Mouse (Mus musculus): ENCODE measurements around the gene Haus6.
"Not testable (repeated sequence)": the region's sequence is repeated elsewhere in the genome, so short reads cannot be mapped to it uniquely, and the experiment has no call there.

Haus6 gene

DNA sequence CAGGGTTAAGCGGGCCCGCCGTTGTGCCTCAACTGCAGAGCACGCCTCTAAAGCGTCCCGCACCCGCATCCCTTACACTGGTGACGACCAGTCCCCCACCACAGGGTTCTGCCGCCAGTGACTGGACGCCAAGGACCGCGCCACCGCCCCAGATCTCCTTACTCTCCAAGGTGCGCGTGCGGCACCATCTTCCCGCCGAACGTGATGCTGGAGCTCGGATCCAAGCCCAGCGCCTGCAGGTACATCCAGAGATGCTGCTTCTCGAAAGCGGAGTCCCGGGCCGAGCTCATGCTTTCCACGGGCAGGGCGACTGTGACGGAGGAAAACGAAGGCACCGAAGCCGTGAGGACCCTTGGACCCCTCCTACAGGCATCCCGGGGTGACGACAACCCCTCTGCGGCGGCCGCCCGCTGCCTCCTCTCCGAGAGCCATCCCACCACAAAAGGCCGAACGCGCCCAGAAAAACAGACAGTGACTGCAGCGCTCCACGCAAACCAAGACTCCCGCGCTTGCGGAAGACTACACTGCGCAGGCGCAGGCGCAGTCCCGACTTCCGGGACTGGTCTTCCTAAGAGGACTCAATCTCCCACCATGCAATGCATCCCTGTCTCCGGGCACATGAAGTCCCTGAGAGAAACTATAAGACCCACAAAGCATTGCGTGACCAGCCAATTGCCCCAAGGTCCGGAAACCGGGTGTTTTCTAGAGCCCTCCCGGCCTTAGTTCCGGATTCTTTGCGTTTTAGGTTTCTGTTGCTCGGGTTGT lies at the start of gene Haus6:
TSS of gene Haus6 (minus strand) at position 532 of the 765 bp plus-strand sequence.
- DNase-seq: peak; percentile 91 to 95

GRCm38 (mm10) chr4:86657176-86657575 lies 45.3 kb upstream of the Haus6 start:
- DNase-seq: no peak

- DNase-seq: not testable (repeated sequence)
Measured at GRCm38 (mm10) chr4:86656410-86656809, 44.6 kb upstream of the Haus6 start.

DNA sequence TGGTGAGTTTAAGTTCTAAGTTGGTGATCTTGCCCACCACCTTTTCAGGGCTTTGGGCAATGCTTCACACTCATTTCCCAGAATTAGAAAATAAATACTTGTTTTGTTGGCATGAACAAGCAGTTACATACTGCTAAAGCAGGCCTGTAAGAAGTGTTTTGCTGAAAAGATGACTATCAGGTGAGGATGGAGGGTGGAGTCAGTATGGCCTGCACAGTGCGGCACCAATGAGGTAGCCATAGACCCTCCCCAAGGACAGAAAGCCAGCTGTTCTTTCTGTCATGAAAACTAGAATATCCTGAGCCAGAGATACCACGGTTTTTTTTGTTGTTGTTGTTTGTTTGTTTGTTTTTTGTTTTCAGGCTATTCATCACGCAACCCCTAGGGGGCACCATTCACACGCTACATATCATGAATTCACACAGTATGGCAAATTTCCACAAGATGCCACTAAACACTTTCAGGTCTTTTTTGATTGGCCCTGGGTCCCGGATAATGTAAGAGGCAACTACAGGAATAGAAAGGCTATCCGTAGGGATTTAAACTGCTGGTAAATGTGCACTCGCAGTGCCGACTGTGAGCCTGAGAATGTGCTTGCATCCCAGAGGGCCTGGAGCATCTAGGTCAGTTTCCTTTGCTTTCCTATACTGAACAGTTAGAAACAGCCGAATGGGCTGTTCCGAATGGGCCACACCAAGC lies 40.0 kb upstream of the Haus6 start:
- DNase-seq: no peak

GRCm38 (mm10) chr4:86648394-86648793 lies 36.5 kb upstream of the Haus6 start:
- not testable (repeated sequence) for DNase-seq

- DNase-seq: not testable (repeated sequence)
Measured at GRCm38 (mm10) chr4:86637561-86637960, 25.7 kb upstream of the Haus6 start.

- DNase-seq: not testable (repeated sequence)
Measured at GRCm38 (mm10) chr4:86634873-86635272, 23.0 kb upstream of the Haus6 start.

GRCm38 (mm10) chr4:86634312-86634711 lies 22.5 kb upstream of the Haus6 start:
- DNase-seq: not testable (repeated sequence)

GRCm38 (mm10) chr4:86632556-86632955 lies 20.7 kb upstream of the Haus6 start:
- DNase-seq: not testable (repeated sequence)

- no peak for DNase-seq
Measured at GRCm38 (mm10) chr4:86631831-86632230, 20.0 kb upstream of the Haus6 start.

DNA sequence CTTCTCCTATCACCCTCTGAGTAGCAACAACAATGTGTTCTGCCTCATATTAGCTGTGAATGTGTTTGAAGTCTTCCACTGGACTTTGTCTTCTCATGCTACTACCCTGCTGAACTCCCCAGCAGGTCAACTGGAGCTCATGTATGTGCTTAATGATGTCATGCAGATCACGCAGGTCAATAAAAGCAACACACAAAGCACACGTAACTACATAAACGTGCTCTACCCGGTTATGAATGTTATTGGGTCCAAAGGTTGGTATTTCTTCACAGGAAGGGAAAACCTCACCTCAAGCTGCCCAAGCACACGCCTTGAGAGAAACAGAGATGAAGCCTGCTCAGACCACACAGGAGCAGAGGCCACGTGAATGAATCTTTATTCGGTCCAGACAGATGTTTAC lies 14.6 kb upstream of the Haus6 start:
- DNase-seq: not testable (repeated sequence)

GRCm38 (mm10) chr4:86625463-86625862 lies 13.6 kb upstream of the Haus6 start:
- no peak for DNase-seq

DNA sequence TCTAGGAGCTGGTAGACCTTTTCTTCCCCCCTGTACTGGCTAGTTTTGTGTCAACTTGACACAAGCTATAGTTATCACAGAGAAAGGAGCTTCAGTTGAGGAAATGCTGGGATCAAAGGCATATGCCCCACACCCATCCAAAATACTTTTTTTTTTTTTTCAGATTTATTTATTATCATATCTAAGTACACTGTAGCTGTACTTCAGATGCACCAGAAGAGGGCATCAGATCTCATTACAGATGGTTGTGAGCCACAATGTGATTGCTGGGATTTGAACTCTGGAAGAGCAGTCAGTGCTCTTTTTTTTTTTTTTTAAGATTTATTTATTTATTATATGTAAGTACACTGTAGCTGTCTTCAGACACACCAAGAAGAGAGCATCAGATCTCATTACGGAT lies 10.7 kb upstream of the Haus6 start:
- not testable (repeated sequence) for DNase-seq

- DNase-seq: no peak
Measured at GRCm38 (mm10) chr4:86622116-86622515, 10.3 kb upstream of the Haus6 start.

DNA sequence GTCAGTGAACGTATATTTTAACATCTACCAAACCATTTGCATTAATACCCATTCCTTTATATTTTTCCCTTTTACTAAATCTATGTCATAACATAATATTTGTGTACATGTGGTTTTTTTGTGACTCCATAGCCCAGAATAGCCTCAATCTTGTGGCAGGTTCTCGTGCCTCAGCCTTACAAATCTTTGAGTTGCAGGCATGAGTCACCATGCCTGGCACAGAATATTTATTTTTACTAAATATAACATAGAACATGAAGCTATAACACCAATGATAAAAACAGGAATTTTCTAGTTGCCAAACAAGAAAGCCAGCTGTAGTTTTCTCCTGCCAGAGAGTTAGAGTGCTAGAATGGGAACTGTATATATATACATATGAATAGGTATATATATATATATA lies 8.7 kb upstream of the Haus6 start:
- no peak for DNase-seq

GRCm38 (mm10) chr4:86612289-86612620 lies 400 bp upstream of the Haus6 start:
- no peak for DNase-seq

DNA sequence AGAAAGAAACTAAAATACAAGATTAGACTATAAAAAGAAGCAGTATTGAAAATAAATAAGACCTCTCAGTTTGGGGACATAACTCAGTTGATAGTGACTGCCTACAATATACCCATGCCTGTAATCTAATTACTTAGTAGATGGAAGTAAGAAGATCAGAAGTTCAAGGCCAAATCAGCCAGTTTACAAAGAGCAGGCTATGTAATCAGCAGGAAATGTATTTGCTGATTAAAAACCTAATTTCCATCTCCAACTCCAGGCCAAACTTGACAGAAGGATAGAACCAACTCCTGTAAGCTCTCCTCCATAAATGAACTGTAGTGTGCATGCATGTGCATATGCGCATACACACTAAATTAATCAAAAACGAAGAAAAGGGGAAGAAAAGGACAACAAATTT lies 20.6 kb downstream of the Haus6 start:
- no peak for DNase-seq

DNA sequence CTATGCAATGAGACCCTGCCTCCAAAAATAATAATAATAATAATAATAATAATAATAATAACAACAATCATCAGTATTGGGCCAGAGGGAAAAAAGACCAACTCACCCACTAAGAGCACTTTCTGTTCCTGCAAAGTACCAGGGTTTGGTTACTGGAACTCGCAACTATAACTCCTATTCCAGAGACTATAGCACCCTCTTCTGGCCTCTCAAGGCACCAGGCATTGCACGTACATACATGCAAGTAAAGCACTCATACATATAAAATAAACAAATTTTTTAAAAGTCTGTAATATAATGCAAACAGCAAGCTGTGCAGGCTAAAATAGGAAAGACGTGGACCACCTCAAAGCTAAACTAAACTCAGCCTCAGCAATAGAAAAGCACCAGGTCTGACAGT lies 23.6 kb downstream of the Haus6 start:
- peak in 1 of 2 experiments; percentile 17 for DNase-seq

- no peak for DNase-seq
Measured at GRCm38 (mm10) chr4:86580591-86580990, 31.3 kb downstream of the Haus6 start.

DNA sequence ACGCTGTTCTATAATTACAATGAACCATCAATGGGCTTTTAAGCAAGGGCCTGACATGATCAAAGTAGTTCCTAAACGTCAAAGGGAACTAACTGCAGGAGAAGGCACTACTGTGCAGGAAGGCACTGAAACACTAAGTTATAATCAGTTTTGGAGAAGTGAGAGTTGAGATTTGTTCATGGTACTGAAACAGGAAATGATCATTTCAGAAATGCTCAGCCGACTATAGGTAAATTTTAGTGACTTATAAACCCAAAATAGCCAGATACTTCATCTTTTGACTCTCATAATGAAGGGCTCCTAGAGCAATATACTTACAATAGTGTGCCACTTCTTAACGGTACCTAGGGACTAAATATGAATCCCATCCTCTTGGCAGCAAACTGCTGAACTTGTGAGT lies 31.8 kb downstream of the Haus6 start:
- DNase-seq: no peak

DNA sequence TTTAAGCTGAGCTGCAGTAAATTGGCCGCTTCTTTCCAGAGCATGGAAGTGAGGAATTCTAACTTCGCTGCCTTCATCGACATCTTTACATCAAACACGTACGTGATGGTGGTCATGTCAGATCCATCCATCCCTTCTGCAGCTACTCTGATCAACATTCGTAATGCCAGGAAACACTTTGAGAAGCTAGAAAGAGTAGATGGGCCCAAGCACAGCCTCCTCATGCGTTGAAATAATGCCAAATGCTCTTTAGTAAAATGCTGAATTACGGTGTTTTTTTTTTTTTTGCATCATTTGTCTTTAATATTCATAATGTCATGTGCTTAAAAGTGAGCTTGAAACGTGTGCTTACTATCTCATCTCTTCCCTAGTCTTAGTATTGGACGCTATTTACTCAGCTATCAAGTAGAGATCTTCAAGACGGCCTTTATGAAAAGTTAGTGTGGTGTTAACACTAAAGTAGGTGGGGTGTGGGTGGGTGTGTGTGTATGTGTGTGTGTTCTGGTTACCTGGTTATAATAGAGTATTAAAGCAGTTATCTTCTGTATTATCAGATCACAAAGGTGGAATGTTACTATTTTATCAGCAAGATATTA lies 35.1 kb downstream of the Haus6 start:
- DNase-seq: no peak

GRCm38 (mm10) chr4:86576120-86576541 lies 35.7 kb downstream of the Haus6 start:
- DNase-seq: peak; percentile 28 to 57

DNA sequence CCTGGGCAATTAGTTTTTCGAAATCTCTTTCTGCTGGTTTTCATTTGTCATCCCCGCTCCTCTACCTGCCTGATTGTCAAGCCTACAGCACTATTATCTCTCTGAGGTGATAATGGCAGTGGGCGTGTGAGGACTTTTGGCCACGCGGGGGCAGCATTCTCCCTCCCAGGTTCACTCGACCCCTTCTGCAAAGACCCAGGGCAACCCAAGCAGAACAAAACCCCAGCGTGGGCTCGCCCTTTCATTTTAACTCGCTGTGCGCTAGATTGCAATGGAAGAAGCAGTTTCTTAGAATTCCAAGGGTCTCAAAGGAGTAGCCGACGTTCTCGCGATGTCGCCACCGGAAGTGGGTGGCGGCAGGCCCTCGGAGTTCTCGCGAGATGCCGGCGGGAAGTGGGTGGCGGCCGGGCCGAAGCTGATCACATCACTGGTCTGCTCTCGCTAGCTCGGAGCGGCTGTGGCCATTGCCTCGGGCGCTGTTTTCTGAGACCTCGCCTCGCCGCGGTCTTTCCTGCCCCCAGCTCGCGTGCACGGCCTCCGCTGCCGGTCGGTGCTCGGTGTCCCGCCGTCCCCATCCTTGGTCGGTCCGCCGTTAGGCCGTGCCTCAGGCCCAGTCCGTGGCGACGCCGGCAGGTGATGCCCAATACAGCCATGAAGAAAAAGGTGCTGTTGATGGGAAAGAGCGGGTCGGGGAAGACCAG lies 36.4 kb downstream of the Haus6 start, which contains the start of gene Rraga:
TSS of gene Rraga (plus strand) at position 386 of the 701 bp plus-strand sequence.
- DNase-seq: peak; percentile 98 to 99
